Mouse (Mus musculus): Measurements from ENCODE around the gene Olfr420.

The Olfr420 gene

DNA sequence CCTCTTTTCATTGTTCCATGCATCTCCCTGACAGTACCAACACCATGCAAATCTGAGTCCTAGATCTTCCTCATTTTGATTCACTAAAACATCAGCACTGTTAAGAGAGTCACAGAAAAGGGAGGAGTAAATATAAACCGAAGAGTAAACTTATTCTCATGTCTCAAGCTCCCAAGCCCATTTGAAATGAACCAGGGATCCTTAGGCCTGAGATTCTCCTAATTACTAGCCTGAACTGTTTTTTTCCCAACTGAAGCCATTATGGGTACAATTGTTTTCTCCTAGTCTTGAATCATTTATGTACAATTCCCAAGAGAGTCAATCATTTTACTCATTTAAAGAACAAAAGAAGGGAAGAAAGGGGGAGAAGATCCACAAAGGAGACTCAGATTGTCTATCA, at the start of gene Olfr420:
Gene Olfr420, plus strand, starts transcription at position 301 of the 400 bp plus-strand sequence.
- DNase-seq (ENCODE audit: low spot score), result no peak

DNA sequence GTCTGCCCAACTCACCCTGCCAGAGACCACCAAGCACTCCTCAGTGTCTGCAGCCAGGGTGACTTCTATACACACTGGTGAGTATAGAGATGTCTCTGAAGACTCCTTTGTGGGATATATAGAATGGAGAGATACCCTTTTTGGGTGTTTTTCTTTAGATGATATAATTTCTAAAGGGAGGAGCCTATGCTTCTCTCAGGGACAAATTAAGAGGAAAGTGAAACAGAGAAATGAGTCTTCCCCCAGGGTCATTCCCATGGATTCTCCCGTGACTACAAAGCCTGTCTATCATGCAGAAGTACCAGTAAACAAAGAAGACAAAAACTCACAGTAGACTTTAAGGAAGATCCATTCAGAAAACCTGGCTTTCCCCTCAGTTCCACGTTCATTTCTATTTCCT, 34.4 kb upstream of the Olfr420 start, which contains the start of gene Olfr231:
Gene Olfr231, minus strand, starts transcription at position 101 of the 400 bp plus-strand sequence.
- no peak for DNase-seq (ENCODE audit: low spot score)

DNA sequence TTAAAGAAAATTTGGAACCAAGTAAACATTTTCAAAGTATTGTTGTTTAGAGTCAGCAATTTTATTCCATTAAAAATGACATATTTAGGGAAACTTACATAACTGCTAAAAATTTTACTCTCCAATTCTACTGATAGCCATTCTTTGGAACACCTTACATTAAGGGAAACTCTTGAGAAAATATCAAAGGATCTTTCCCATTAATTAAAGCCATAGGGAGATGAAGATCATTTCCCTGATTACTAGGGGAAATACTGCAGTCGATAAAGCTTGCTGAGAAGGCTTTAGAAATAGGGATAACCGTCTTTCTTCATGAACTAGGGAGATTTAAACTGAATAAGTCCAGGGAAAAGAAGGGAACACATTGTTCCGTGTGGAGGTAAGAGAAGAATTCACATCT, 24.2 kb upstream of the Olfr420 start, which contains the start of gene Olfr424:
Gene Olfr424, plus strand, starts transcription at position 301 of the 400 bp plus-strand sequence.
- DNase-seq (ENCODE audit: low spot score), result no peak

DNA sequence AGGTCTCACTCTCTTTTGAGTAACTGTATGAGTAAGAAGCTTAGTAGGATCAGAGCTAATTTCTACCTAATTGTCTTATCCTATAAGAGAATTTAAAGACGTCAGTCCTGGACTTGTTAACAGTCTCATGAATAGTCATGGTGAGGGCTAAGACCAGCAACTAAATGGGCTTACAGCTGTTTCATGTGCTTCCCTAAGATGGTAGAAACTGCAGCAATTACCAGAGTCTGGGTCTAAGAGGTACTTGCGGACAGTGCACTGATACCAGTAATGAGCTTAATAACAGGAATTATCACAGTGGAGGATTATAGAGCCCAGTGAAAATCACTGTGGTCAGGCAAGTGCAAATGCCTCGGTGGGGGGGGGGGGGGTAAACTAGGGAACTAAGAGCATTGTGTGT, 23.4 kb upstream of the Olfr420 start:
- no peak for DNase-seq (ENCODE audit: low spot score)

DNA sequence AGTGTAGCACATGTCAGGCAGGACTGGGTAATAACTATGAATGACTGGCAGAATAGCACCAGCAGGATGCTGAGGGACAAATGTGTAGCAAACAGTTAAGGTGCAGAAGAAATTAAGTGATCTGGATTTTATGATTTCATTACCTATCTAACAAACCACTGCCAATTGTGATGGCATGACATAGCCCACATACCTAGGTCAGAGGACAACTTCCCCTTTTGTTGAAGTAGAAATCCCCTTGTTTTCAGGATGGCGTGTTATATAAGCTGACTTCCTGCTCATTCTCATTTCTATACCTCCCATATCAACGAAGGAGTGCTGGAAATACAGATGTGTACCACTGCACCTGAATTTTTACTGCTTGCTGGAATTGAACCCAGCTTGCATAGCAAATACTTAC, 14.0 kb upstream of the Olfr420 start:
- DNase-seq (ENCODE audit: low spot score), result no peak

DNA sequence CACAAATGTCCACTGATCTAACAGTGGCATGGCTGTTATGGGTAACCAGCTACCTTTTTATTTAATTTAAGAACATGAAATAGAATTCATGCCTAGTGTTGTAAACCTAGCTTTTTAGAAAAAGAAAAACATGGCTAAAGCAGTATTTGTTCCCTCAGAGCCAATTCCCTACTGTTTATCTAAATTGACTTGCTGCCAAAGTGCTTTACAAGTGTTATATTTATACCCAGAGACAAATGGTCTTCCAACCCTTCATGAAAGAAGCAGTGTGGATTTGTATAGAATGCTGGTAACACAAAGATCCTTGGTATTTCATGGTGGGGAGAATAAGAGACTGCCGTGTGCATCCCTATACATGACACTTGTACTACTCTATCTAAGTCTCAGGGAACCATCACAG, 8.7 kb upstream of the Olfr420 start:
- DNase-seq (ENCODE audit: low spot score), result no peak

DNA sequence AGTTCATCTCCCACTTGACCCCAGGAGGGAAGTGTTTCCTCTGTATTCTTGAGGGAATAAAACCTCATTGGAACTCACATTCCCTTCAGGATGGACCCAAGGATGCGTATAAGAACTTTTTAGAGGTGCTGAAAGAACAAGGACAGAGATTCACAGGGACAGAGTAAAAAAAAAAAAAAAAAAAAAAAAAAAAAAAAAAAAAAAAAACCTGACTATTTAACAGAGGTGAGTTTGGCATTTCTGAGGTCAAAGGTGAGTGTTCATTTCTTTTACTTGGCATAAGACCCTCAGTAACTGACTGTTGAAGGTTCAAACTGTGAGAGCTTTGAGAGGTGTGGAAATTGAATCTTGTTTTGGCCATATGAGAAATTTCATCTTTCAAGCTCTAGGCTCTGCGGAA, 6.1 kb upstream of the Olfr420 start:
- DNase-seq (ENCODE audit: low spot score), result no peak

DNA sequence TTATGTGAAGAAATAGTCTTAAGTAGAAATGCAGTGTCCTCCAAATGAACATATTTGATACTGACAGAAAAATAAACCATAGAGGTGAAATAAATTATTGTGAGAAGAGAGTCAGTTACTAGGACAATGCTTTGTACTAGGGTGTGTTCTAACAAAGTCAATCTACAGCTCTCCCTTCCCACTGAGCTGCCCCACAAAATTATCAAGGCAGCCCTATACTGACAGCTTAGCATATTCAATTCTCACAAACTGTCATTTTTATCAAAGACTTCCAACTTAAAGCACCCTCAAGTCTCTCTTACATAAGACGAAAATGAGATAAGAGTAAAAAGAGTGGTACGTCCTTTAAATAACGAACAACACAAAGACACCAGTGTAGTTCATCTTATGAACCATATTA, 2.2 kb downstream of the Olfr420 start:
- DNase-seq (ENCODE audit: low spot score), result no peak

DNA sequence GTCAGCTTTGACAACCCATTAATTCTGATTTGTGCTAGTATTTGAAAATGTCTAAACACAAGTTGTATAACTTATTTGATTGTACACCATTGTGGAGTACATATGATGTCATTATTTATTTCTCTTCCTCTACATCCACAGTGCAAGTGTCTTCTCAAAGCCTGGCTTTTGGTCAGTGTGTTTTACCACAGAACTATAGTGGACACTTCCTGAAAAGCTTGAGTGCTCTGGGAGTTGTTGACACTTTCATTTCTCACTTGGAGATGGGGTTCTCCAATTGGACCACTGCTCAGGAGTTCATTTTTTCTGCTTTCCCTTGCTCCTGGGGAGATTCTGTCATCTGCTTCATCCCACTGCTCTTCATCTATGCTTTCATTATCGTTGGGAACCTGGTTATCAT, 3.1 kb downstream of the Olfr420 start:
- DNase-seq (ENCODE audit: low spot score), result no peak

DNA sequence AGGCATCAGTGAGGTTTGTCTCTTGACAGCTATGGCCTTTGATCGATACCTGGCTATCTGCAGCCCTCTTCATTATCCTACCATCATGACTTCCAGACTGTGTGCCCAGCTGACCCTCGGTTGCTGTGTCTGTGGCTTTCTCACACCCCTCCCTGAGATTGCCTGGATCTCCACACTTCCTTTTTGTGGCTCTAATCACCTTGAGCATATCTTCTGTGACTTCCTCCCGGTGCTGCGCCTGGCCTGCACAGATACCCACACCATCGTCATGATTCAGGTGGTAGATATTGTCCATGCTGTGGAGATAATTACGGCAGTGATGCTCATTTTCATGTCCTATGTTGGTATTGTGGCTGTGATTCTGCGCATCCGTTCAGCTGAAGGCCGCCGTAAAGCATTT, 3.7 kb downstream of the Olfr420 start:
- no peak for DNase-seq (ENCODE audit: low spot score)

DNA sequence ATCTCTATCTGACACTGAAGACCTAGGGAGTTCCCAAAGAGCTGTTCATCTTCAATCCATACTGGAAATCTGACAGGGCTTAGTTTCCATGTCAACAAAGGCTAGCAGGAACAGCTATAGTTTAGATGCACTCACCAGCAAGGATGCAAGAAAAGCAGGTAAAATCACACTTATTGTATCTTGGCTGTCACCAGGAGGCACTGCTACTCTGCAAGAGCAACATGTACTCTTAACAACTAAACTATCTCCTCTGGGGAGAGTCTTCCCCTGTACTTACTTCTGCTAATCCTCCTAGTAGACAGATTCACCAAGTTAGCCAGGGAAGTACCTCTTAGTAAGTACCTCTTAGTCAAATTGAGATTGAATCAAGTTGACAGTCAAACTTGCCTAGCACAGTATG, 13.6 kb downstream of the Olfr420 start:
- no peak for DNase-seq (ENCODE audit: low spot score)

DNA sequence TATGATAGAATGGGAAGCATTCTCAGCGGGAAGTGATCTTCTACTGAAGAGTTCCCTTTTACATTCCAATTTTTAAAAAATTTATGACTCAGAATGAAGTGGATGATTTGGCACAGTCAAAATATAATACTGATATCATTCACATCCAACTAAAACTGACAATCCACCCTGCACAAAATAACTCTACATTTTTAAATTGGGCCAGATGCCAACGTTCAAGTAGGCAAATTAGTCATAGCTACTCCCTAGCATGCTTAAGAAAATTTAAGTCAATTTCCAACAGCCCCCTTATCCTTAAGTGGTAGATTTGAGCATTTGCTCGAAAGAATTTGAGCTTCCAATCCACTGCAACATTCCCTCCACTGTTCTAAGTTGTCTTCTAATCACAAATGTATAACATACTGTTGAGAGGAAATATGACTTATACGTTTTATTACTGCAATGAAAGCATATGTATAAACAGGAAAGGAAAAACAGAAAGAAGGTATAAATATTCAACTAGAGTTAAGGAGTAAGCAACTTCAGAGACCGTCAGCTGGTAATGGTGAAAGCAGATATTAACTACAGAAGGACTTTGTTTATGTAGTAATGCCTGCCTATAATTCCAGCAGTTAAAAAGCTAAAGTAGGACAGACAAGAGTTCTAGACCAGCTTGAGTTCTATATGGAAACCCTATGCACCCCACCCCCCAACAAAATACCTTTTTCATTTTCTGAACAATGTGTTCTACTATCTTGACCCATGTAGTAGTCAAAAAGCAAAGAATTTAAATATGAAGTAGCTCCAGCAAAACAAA, 15.5 kb downstream of the Olfr420 start:
- DNase-seq (ENCODE audit: low spot score), result no peak

DNA sequence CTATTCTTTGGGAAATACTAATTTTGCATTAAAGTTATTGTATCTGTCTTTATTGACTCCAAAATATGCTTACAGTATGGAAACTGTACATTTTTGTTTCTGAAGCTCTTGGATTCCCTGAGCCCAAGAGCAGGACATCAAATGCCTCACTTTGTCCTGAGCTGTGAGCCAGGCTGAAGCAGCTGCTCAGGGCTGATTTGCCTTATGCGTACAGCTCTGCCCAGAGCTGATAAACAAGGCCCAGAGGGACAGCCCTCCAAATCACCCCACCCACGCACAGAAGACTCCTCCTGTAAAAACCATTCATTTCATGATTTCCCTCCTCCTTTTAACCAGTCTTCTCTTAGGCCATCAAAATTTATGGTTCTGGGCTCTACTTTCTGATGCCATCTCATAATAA, 16.1 kb downstream of the Olfr420 start:
- DNase-seq (ENCODE audit: low spot score), result peak; percentile 66

DNA sequence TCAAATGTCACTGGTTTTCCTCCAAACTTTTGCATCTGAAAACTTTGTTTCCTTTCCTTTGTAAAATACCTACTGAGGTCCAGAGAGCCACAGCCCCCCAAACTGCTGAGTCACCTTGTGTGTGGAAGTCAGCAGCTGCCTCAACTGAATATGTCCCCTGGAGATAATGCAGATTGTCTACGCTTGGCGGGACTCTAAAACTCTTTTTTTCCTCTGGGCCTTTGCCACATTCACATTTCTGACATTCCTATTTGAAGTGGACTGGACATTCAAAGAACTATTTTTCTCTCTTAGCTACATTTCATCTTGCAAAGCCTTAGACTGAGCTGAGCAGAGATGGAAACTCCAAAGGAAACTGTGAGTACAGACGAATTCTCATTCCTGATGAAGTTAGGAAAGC, 17.2 kb downstream of the Olfr420 start, which contains the start of gene Spta1:
Gene Spta1, plus strand, starts transcription at position 172 of the 400 bp plus-strand sequence.
- DNase-seq (ENCODE audit: low spot score), result peak; percentile 63

DNA sequence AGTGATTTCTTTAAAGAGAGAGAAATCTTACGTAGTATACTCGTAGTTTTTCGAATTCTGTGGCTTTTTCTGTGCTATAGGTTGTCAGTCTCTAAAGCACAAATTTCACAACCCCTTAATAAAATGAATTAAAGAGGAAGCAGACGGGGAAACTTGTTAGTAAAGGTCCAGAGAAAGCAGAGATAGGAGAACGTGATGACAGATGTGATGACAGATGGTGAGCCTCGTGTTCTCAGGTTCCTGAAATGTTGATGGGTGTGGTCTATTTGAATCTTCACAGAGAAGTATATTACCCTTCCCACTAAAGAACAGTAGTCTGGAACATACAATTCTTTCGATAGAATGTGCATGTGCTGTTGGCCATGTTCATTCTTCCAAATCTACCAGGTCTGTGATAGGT, 49.3 kb downstream of the Olfr420 start:
- DNase-seq (ENCODE audit: low spot score), result no peak
